Mouse (Mus musculus): ENCODE data around the gene Hjurp.

DNA sequence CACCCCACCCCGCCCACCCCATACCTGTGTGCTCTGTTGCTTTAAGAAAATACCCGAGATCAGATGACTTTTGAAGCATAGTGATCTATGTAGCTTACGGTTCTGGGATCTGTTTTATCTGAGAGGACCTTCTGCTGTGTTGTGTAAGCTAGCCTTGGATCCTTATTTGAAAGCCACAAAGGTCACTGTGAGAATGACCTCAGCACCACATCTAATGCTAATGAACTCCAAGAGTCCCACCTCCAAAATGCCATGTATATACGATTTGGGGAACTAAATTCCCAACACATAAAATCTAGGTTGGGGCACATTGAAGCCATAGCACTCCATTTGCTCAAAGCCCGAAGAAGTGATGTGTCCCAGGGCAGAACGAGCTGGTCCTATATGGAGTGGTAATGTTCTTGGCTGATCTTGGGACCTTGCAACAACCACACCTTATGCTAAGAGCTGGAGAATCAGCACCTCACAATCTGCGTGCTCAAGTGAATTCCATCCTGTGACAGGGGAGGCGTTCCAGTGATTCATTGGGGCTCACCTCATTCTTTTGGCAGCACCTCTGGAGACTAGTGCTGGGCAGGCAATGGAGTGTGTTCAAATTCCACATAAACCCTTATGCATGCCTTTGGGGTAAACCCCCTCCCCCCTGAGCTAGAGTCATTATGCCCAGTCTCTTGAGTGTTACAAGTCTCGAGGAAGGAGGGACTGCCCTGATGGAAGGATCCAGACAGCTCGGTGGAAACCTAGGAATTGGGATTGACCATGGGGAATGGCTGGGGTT lies 20.4 kb downstream of the Hjurp start:
- TF ChIP-seq EP300 (IDR thresholded peaks at IDR 0.05; ENCODE audit: low read depth), result no peak
- TF ChIP-seq CTCF (IDR thresholded peaks at IDR 0.05; ENCODE audit: low read depth), result no peak
